Mouse (Mus musculus) erythroid progenitor cell, adult 5-6 weeks (primary cell): ENCODE measurements around the gene F2rl2. TPM values are rescaled to one million over a fixed set of nuclear protein-coding genes. Genes with fewer than 3 reads are reported as not detected.

ENCODE experiments used
- ATAC-seq: replicated peaks from 2 replicates; pipeline ENCODE4 v1.8.0; 2016; ENCODE audit warnings: moderate number of reproducible peaks, mild to moderate bottlenecking, moderate TSS enrichment, inconsistent platforms; ENCODE audit not compliant: poor library complexity, low FRiP score, severe bottlenecking
- total RNA-seq, 2 experiments: library from RNA; stranded (forward) in 1 of 2; stranded (reverse) in 1 of 2; fragments of 150-400 nt in 1 of 2; fragments of 186-747, 209-891 nt in 1 of 2; gene quantifications; 2 replicates each; pipeline versions ENCODE4 v1.2.3 to v1.2.4; 2015 to 2017; ENCODE audit warnings: low replicate concordance in 2 of 2

F2rl2 gene
- total RNA-seq (2015; ENCODE audit: low replicate concordance) = 2.1 TPM in 1 of 2 replicates, not detected in the other
- total RNA-seq (2017; ENCODE audit: low replicate concordance) = 0.15 TPM in 1 of 2 replicates, not detected in the other

DNA sequence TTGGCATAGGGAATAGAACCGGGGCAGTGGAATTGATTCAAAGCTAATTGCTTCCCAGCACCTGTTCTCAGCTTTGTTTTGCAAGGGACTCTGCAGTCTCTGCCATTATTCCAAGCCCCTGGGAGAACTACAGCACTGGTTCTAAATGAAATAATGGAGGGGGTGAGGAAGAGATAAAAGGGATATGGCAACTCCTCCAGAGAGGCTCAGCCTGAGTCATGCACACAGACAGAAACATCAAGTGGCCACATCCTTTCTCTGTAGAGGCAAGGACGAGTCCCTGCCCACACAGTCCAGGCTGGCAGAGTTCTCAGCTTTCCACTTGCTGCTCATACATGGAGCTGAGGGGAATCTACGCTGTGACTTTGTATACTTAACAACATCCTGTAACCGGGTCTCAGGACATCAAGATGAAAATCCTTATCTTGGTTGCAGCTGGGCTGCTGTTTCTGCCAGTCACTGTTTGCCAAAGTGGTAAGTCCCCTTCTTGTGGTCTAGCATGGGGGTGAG, at the start of gene F2rl2:
TSS of gene F2rl2 (plus strand) at position 200 of the 510 bp plus-strand sequence.
- ATAC-seq = peak; percentile 47; the same call in 1 of the 2 replicates

GRCm38 (mm10) chr13:95647248-95647647, 49.4 kb upstream of the F2rl2 start:
- no peak for ATAC-seq

DNA sequence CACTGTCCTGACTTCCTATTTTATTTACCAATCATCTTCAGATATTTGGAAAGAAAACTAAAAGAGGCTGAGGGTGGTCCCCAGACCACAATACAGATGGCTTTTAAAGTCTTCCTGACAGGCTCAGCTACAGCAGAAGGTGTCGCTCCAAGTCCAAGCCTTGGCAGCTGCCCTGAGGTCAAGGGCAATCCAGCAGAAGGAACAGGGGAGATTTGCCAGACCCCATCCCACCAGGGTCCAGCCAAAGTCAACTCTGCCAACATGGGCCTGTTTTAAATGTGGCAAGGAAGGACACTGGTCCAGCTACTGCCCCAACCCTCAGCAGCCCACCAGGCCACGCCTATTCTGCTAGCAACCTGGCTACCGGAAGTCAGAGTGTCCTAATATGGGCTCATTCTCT, 46.7 kb upstream of the F2rl2 start:
- ATAC-seq = 0 out of 2 replicates have a peak, but pooled peaks have one; percentile 24

DNA sequence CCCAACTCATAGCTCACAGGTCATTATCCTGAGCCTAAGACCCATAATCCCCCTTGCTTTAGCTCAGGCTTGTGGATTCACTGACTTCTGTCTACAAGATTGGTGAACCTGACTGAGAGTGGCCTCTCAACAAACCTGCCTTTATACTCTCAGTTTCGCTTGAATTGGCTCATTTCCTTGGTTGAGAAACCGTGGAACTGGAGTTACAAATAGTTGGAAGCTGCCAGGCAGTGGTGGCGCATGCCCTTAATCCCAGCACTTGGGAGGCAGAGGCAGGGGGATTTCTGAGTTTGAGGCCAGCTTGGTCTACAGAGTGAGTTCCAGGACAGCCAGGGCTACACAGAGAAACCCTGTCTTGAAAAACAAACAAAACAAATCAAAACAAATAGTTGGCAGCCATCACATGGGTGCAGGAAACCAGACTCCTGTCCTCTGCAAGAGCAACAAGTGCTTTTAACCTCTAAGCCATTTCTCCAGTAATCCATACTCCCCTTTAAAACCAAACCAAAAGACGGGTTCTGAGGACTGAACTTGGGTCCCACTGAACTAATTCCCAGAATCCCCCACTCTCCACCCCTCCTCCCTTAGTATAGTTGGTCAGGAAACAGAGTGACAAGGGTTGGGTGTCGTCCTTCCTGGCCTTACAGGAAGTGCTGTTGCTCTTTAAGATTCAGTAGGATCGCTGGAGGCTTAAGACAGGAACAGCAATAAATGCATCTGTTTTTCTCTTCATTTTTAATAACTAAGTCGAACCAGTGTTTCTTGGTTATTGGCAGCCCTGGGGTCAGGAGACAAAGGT, 44.6 kb upstream of the F2rl2 start:
- ATAC-seq = no peak

DNA sequence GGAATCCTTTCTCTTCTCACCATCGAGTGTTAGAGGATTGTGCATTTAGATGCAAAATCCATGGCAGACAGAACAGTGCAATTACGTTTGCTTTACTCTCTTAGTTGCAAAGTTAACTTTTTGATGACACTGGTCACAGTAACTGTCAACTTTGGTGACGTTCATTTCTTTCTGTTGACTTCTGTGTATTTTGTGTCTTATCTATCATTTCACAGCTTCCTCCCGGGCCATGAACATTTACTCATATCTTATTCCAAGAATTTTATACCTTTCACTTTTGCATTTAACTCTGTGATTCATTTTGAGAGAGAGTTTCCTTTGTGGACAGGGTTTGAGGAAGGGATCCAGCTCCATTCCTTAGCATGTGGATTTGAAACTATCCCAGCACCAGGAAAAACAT, 43.0 kb upstream of the F2rl2 start:
- no peak for ATAC-seq

DNA sequence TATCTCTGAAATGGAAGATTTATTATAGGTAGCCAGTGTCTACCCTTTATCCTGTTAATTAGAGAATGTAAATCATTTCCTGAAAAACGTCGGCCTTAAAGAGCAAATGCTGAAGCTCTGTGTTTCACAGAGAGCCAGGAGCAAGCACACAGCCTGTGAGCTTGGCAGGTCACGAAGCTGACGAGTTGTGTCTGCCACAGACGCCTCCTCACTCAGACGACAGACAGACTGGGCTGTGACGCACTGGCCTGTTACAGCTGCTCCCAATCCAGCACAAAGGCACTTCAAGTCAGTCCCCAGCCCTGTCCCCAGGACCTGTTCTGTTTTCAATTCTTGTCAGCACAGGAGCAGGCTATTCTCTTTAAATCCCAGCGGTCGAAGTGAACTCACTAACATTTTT, 41.4 kb upstream of the F2rl2 start:
- no peak for ATAC-seq

DNA sequence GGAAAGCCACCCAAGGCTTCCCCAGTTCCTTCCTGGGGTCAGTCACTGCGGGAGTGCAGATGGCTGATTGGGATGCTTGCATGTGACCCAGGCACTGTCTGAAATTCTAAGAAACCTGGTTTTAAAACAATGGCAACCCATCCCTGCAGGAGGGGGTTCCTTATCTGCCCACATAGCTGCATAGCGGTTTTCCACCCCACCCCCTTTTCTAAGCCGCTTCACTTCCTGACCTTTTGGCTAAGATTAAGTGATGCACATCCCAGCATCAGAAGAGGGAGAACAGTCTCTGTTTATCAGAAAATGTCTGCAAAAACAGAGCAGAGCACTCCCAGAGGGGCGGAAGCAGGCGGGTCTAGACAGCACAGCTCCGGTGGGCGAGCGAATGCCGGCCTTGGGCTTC, 39.5 kb upstream of the F2rl2 start:
- no peak for ATAC-seq

DNA sequence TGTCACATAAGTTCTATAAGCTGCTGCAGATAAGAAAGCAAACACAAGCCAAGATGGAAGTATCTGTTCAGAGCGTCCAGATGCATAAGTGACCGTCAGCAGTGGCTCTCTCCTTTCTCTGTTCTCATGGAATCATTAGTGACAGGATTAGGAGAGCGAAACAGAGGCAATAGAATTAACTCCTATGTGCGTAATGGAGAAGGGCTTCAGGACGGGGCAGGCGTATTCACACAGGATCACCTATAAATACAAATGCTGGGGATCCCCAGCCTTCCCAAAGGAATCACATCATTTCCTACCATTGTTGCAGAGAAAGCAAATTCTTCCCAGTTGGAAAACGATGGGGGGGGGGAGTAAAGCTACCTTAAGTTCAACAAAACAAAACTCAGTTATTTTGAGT, 37.2 kb upstream of the F2rl2 start:
- ATAC-seq = no peak

DNA sequence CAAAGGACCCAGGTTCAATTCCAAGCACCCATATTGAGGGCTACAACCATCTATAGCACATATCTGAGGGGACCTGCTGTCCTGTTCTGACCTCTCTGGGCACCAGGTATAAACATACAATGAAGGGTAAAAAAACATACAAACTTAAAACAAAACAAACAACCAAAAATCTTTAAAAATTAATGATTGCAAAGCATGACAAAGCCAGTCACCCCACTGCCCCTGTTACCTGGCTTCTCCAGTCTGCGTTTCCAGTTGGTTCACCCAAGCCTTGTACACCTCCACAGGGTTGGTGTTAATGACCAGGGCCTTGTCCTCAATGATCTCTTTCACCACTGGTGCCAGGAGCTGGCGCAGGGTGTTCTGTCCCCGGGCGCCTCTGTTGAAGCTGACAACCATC, 32.8 kb upstream of the F2rl2 start:
- ATAC-seq = no peak

- no peak for ATAC-seq
Measured at GRCm38 (mm10) chr13:95665644-95666356, 30.9 kb upstream of the F2rl2 start.

GRCm38 (mm10) chr13:95667260-95667659, 29.4 kb upstream of the F2rl2 start:
- ATAC-seq = no peak

- 0 out of 2 replicates have a peak, but pooled peaks have one; percentile 11 for ATAC-seq
Measured at GRCm38 (mm10) chr13:95670534-95670933, 26.1 kb upstream of the F2rl2 start.

DNA sequence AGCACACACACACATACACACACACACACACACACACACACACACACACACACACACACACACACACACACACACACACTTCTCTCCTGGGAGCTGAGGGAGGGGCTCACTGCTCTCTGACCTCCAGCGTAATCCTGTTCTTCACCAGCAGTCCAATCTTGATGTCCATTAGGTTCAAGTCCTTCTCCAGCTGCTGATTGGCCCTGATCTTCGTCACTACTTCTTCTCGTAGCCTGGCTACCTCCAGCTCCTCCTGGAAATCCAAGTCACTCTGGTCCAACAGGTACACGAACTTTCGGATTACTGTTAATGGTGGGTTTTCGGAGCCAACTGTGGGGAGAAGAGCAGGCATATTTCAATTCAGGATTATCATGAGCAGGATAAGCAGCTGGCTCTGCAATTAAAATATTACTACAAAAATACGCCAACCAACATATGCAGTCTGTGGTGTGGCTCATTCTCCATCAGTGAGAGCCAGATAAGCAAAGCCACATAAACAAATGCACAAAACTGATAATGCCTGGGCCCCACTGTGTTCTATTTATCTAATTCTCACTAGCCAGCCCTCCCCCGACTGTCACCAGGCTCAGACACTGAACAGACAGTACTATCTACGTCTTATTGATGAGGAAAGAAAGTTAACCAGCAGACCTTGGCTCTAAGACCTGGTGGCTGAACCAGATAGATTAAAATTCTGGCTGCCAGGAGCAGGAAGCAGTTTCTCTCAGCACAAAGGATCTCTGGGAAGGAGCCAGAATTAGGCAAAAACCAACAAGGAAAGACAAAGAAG, 25.4 kb upstream of the F2rl2 start:
- peak; percentile 80 for ATAC-seq

DNA sequence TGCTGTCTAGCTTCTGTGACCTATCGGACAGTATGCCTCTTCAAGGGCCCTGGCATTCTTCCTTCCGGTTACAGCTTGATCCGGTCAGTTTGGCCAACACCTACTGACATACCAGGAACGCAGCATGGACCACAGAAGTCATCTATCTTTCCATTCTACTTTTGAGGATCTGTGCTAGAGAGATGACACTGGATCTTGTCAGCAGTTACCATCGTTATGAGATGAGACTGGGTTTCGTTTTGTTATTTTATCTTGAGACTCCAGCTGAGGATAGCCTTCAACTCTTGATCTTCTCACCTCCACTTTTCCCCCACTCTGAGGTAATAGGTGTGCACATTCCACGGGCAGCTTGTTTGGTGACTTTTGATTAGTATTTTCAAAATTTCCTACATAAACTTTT, 24.3 kb upstream of the F2rl2 start:
- ATAC-seq = peak; percentile 33

DNA sequence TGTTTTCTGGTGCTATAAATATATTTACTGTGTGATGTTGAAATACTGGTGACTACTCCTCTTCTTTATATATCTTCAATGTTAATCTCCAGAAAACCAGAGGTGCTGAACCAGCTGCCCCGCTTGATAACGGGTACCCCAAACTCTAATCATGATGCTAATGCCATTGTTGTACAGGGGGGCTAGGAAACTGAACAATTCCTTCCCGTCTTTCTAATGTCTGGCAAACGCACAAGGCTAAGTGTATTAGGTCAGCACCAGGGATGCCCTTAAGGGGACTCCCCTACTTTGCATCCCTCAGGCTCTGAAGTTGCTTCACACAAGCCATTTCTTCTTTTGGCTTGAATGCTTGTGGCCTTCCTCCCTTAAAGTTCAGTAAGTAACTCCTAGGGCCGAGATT, 17.6 kb upstream of the F2rl2 start:
- ATAC-seq = peak; percentile 64

- peak; percentile 92 for ATAC-seq
Measured at GRCm38 (mm10) chr13:95679491-95679941, 17.1 kb upstream of the F2rl2 start.

GRCm38 (mm10) chr13:95684656-95685244, 11.9 kb upstream of the F2rl2 start:
- ATAC-seq = no peak

- no peak for ATAC-seq
Measured at GRCm38 (mm10) chr13:95685736-95686135, 10.9 kb upstream of the F2rl2 start.

- ATAC-seq = peak; percentile 78
Measured at GRCm38 (mm10) chr13:95688576-95688975, 8.1 kb upstream of the F2rl2 start.

DNA sequence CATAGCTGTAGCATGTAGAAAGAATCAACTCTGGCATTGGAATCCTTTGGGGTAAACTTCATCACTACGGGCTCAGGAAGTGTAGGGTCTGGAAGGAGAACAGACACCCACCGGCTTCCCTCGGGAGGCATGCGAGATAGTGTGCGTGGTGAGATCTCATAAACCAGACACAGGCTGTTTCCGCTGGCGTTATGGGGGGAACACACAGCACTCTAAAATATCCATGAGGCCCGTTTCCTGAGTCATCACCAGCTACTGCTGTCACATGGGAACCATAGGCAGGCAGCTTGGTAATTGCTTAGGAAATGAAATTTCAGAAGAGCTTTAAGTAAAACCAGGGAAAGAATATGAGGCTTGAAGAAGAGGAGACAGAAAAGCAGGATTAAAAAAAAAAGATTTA, 4.5 kb upstream of the F2rl2 start:
- ATAC-seq = no peak
